In genomic region chr10:74989814-74990213, GRCm38 (mm10) we compare ENCODE assay signal across 17 mouse cellular contexts. TPM values are rescaled to one million over a fixed set of nuclear protein-coding genes. Genes with fewer than 3 reads are reported as not detected.
A peak's percentile ranks its signal among the peaks of the same experiment; 100 is the strongest.
DNase-seq lines count a peak whose midpoint lies in the region; ATAC-seq and TF ChIP-seq lines count a peak whose summit lies in the region.
"Had no signal": no experiment of that assay in that cellular context is flagged by ENCODE, and none has a peak within 500 bp of the region (broad histone marks: within the 10 kb centered on the region; RNA-seq: fewer than 3 reads in every experiment).

No protein-coding gene starts in this region.

- H3K4me1 ChIP-seq in kidney, embryonic 15.5 days, result peaks cover 36% of the 10 kb centered on the region
- no peaks in the 10 kb centered on the region for H3K4me1 ChIP-seq in ES-Bruce4 (ENCODE audit: control insufficient read depth, insufficient read depth, low read length)
- H3K4me1 ChIP-seq in embryonic facial prominence, embryonic 10.5 days, result peaks cover 34% of the 10 kb centered on the region

- no peak overlapping the region for H3K9ac ChIP-seq in kidney, embryonic 15.5 days
- no peak overlapping the region for H3K9ac ChIP-seq in ES-Bruce4 (ENCODE audit: low read depth, poor library complexity, severe bottlenecking)
- H3K9ac ChIP-seq: embryonic facial prominence, embryonic 12.5 days; heart, embryonic 12.5 days; liver, embryonic 15.5 days; neural tube, embryonic 12.5 days had no signal

- no peak overlapping the region for H3K4me3 ChIP-seq in kidney, embryonic 15.5 days (replicated peaks)
- H3K4me3 ChIP-seq in ES-Bruce4 (ENCODE audit: low read depth, low read length), result no peak overlapping the region
- no peak overlapping the region for H3K4me3 ChIP-seq in embryonic facial prominence, embryonic 10.5 days
- H3K4me3 ChIP-seq: embryonic facial prominence, embryonic 12.5 days; heart, embryonic 12.5 days; liver, embryonic 15.5 days; neural tube, embryonic 12.5 days had no signal

- H3K4me2 ChIP-seq in kidney, embryonic 15.5 days, result no peak overlapping the region
- H3K4me2 ChIP-seq: embryonic facial prominence, embryonic 12.5 days; heart, embryonic 12.5 days; liver, embryonic 15.5 days; neural tube, embryonic 12.5 days had no signal

- TF ChIP-seq EP300 in ES-Bruce4 (IDR thresholded peaks at IDR 0.05; ENCODE audit: insufficient read depth, low read depth, low read length), result no peak

- peaks cover 5% of the 10 kb centered on the region; the same call in 1 of the 2 replicates for H3K36me3 ChIP-seq in kidney, embryonic 15.5 days
- H3K36me3 ChIP-seq in ES-Bruce4 (ENCODE audit: control insufficient read depth, insufficient read depth, low read length, poor library complexity, severe bottlenecking), result no peaks in the 10 kb centered on the region
- H3K36me3 ChIP-seq in embryonic facial prominence, embryonic 10.5 days (replicated peaks), result peaks cover 16% of the 10 kb centered on the region
- H3K36me3 ChIP-seq: heart, embryonic 12.5 days; liver, embryonic 15.5 days had no signal

- ATAC-seq in kidney, embryonic 15.5 days (replicated peaks; ENCODE audit: low FRiP score), result no peak
- ATAC-seq: forebrain, embryonic 16.5 days had no signal

- peak overlapping the region; percentile 75; the same call in 1 of the 2 replicates for H3K27ac ChIP-seq in kidney, embryonic 15.5 days
- no peak overlapping the region for H3K27ac ChIP-seq in ES-Bruce4 (ENCODE audit: insufficient read depth, low read length)
- H3K27ac ChIP-seq in embryonic facial prominence, embryonic 10.5 days (replicated peaks), result no peak overlapping the region
- H3K27ac ChIP-seq: embryonic facial prominence, embryonic 12.5 days; liver, embryonic 15.5 days; neural tube, embryonic 12.5 days had no signal

- no peaks in the 10 kb centered on the region for H3K9me3 ChIP-seq in kidney, embryonic 15.5 days (replicated peaks)
- H3K9me3 ChIP-seq in ES-Bruce4 (replicated peaks; ENCODE audit: control insufficient read depth, insufficient read depth, low read length, poor library complexity, severe bottlenecking), result no peaks in the 10 kb centered on the region
- 0 out of 2 replicates have a peak, but pooled peaks cover 3% of the 10 kb centered on the region for H3K9me3 ChIP-seq in embryonic facial prominence, embryonic 10.5 days
- H3K9me3 ChIP-seq: embryonic facial prominence, embryonic 12.5 days; liver, embryonic 15.5 days had no signal

- no peak for TF ChIP-seq POLR2A in ES-Bruce4 (IDR thresholded peaks at IDR 0.05; ENCODE audit: insufficient read depth, low read length)

- 61% methylated on average over 4 of the region's 4 CpGs for WGBS in kidney, embryonic 15.5 days
- 77% methylated on average over 4 of the region's 4 CpGs for WGBS in embryonic facial prominence, embryonic 10.5 days

- no peak for DNase-seq in kidney, adult 11 months
- peak; percentile 9 for DNase-seq in lung, postnatal 36 days
- no peak for DNase-seq in lung, postnatal 10 days
- peak; percentile 65 for DNase-seq in A20 (ENCODE audit: low read depth, low spot score)
- no peak for DNase-seq in embryonic facial prominence, embryonic 10.5 days (ENCODE audit: low spot score)
- DNase-seq: adrenal gland, adult 8-10 months; cerebellum, adult 11-12 months; right cerebral cortex, postnatal 25 days had no signal

- peak; percentile 25 for TF ChIP-seq CTCF in ES-Bruce4 (IDR thresholded peaks at IDR 0.05; ENCODE audit: low read depth, low read length)

- H3K27me3 ChIP-seq in kidney, embryonic 15.5 days, result peaks cover 13% of the 10 kb centered on the region
- no peaks in the 10 kb centered on the region for H3K27me3 ChIP-seq in ES-Bruce4 (ENCODE audit: control insufficient read depth, insufficient read depth, low read length, poor library complexity, severe bottlenecking)
- peaks cover 44% of the 10 kb centered on the region for H3K27me3 ChIP-seq in embryonic facial prominence, embryonic 10.5 days (replicated peaks; ENCODE audit: low read depth, poor library complexity, severe bottlenecking)
- H3K27me3 ChIP-seq: neural tube, embryonic 12.5 days had no signal

RNA-seq across cellular contexts. Expression of gene Gnaz, which starts 22.8 kb away (rescaled TPM):
- polyA plus RNA-seq in kidney, embryonic 15.5 days (2015; fragmentation: Nextera tagmentation; extraction: Ambion mirVana), result 5.3 and 6.7 TPM in 2 replicates
- polyA plus RNA-seq in ES-Bruce4 (2011; ENCODE audit: insufficient read depth, insufficient read length, low read depth, missing spikeins), result 3.1 and 4.0 TPM in 2 replicates
- polyA plus RNA-seq in embryonic facial prominence, embryonic 10.5 days (2016; fragmentation: Nextera tagmentation; extraction: Ambion mirVana), result 5.1 TPM in 2 replicates

RNA-seq across cellular contexts. Expression of gene Rsph14, which starts 42.6 kb away (rescaled TPM):
- not detected in 2 replicates for polyA plus RNA-seq in kidney, embryonic 15.5 days (2015; fragmentation: Nextera tagmentation; extraction: Ambion mirVana)
- not detected in 2 replicates for polyA plus RNA-seq in ES-Bruce4 (2011; ENCODE audit: insufficient read depth, insufficient read length, low read depth, missing spikeins)
- not detected in 2 replicates for polyA plus RNA-seq in embryonic facial prominence, embryonic 10.5 days (2016; fragmentation: Nextera tagmentation; extraction: Ambion mirVana)
- polyA plus RNA-seq: embryonic facial prominence, embryonic 12.5 days; heart, embryonic 12.5 days; kidney, embryonic 16.5 days; limb, embryonic 11.5 days; liver, embryonic 15.5 days; neural tube, embryonic 12.5 days had no signal

RNA-seq across cellular contexts. Expression of gene Rab36, which starts 47.0 kb away (rescaled TPM):
- 9.3 and 12.8 TPM in 2 replicates for polyA plus RNA-seq in kidney, embryonic 15.5 days (2015; fragmentation: Nextera tagmentation; extraction: Ambion mirVana)
- polyA plus RNA-seq in ES-Bruce4 (2011; ENCODE audit: insufficient read depth, insufficient read length, low read depth, missing spikeins), result 1.2 and 1.3 TPM in 2 replicates
- polyA plus RNA-seq in embryonic facial prominence, embryonic 10.5 days (2016; fragmentation: Nextera tagmentation; extraction: Ambion mirVana), result 10.5 and 13.1 TPM in 2 replicates

Comparison
In these comparisons a context has a peak if more than half of its experiments do, and no peak if none do; other contexts are left out.
1. DNase-seq: peak in lung, postnatal 36 days (single experiment) and A20 (single experiment); none in kidney, adult 11 months (single experiment), lung, postnatal 10 days (single experiment) and embryonic facial prominence, embryonic 10.5 days (single experiment).